7 mouse cellular contexts compared by ENCODE assay signal in genomic region chr10:8196300-8196699, GRCm38 (mm10).
DNase-seq lines count a peak whose midpoint lies in the region; ATAC-seq and TF ChIP-seq lines count a peak whose summit lies in the region.

No protein-coding gene starts in this region.

- no peak overlapping the region for H3K4me3 ChIP-seq in hindbrain, embryonic 16.5 days (ENCODE audit: low read length)
- H3K4me3 ChIP-seq in lung, postnatal 0 days (ENCODE audit: low read depth, low read length), result no peak overlapping the region

- ATAC-seq in hindbrain, embryonic 16.5 days, result peak; percentile 92
- ATAC-seq in lung, postnatal 0 days, result peak; percentile 83

- H3K4me1 ChIP-seq in hindbrain, embryonic 16.5 days (ENCODE audit: control insufficient read depth, insufficient read depth, low read depth, low read length), result no peaks in the 10 kb centered on the region
- no peaks in the 10 kb centered on the region for H3K4me1 ChIP-seq in lung, postnatal 0 days (ENCODE audit: insufficient read depth, low read depth, low read length)

- 6% methylated on average over 2 of the region's 2 CpGs for WGBS in hindbrain, embryonic 16.5 days
- WGBS in lung, postnatal 0 days, result 5% methylated on average over 2 of the region's 2 CpGs

- peak; percentile 92 for TF ChIP-seq CTCF in lung, postnatal 0 days (IDR thresholded peaks at IDR 0.05)

- no peak overlapping the region for H3K27ac ChIP-seq in hindbrain, embryonic 16.5 days (ENCODE audit: low read depth, low read length)
- no peak overlapping the region for H3K27ac ChIP-seq in lung, postnatal 0 days (ENCODE audit: low read length)

- no peaks in the 10 kb centered on the region for H3K9me3 ChIP-seq in hindbrain, embryonic 16.5 days (ENCODE audit: control insufficient read depth, low read length)
- no peaks in the 10 kb centered on the region for H3K9me3 ChIP-seq in lung, postnatal 0 days (ENCODE audit: low read length)

- DNase-seq in ZHBTc4 (ENCODE audit: low read depth, low spot score), result peak; percentile 87
- peak; percentile 85 for DNase-seq in cerebellum, adult 9-10 months
- DNase-seq in frontal cortex, adult 2 months (ENCODE audit: extremely low spot score in 1 of 2, low spot score in 1 of 2), result peak; percentile 64 to 93
- peak; percentile 41 to 61 for DNase-seq in layer of hippocampus, postnatal 25 days (ENCODE audit: extremely low spot score in 1 of 2, low spot score in 1 of 2)
- DNase-seq in lung, postnatal 0 days (ENCODE audit: low spot score), result peak; percentile 93
- peak; percentile 56 for DNase-seq in retina, postnatal 7 days (ENCODE audit: low read depth, low spot score)

- no peaks in the 10 kb centered on the region for H3K27me3 ChIP-seq in hindbrain, embryonic 16.5 days (replicated peaks; ENCODE audit: control insufficient read depth, insufficient read depth, low read length)
- H3K27me3 ChIP-seq in lung, postnatal 0 days (replicated peaks; ENCODE audit: insufficient read depth, low read length), result no peaks in the 10 kb centered on the region

- H3K36me3 ChIP-seq in hindbrain, embryonic 16.5 days (ENCODE audit: control insufficient read depth, insufficient read depth, low read length), result no peaks in the 10 kb centered on the region
- no peaks in the 10 kb centered on the region for H3K36me3 ChIP-seq in lung, postnatal 0 days (ENCODE audit: insufficient read depth, low read length)

- TF ChIP-seq EP300 in lung, postnatal 0 days (IDR thresholded peaks at IDR 0.05), result no peak

- no peak overlapping the region for H3K9ac ChIP-seq in hindbrain, embryonic 16.5 days (ENCODE audit: low read depth, low read length)
- H3K9ac ChIP-seq in lung, postnatal 0 days (replicated peaks; ENCODE audit: low read depth), result no peak overlapping the region

- H3K4me2 ChIP-seq in hindbrain, embryonic 16.5 days (ENCODE audit: low read length), result no peak overlapping the region
- H3K4me2 ChIP-seq in lung, postnatal 0 days (replicated peaks; ENCODE audit: low read depth, low read length), result no peak overlapping the region
